10 mouse cellular contexts compared by ENCODE assay signal in the genomic region with DNA sequence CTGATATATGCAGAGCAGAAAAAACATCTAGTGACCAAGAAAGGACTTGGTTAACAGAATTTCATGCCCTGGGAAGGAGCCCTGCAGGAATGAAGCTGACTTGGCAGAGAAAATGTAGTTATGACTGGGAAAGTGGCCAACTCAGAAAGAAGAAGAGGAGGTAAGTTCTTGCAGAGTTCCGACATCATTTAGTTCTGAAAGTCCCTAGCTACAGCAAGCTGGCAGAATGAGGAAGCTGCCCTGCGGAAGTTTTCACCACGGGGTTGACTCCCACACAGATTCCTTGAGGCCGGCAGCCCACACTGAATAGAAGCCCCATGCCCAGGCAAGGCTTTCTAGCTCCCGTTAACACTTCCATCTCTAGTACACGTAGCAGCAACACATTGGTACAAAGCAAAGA. TPM values are rescaled to one million over a fixed set of nuclear protein-coding genes. Genes with fewer than 3 reads are reported as not detected.
DNase-seq lines count a peak whose midpoint lies in the region; ATAC-seq lines count a peak whose summit lies in the region.
"Had no signal": no experiment of that assay in that cellular context is flagged by ENCODE, and none has a peak within 500 bp of the region (broad histone marks: within the 10 kb centered on the region; RNA-seq: fewer than 3 reads in every experiment).

No protein-coding gene starts in this region.

- no peak overlapping the region for H3K4me3 ChIP-seq in neural tube, embryonic 15.5 days (replicated peaks)
- H3K4me3 ChIP-seq: limb, embryonic 12.5 days; stomach, embryonic 15.5 days had no signal

- peaks cover 24% of the 10 kb centered on the region for H3K4me1 ChIP-seq in neural tube, embryonic 15.5 days

- no peaks in the 10 kb centered on the region for H3K27me3 ChIP-seq in neural tube, embryonic 15.5 days (replicated peaks)
- H3K27me3 ChIP-seq: limb, embryonic 12.5 days; stomach, embryonic 15.5 days had no signal

- WGBS in neural tube, embryonic 15.5 days: 77% methylated on average over 6 of the region's 6 CpGs

- no peaks in the 10 kb centered on the region for H3K9me3 ChIP-seq in neural tube, embryonic 15.5 days (replicated peaks)
- H3K9me3 ChIP-seq: limb, embryonic 12.5 days; stomach, embryonic 15.5 days had no signal

- no peak overlapping the region; the same call in 1 of the 2 replicates for H3K4me2 ChIP-seq in neural tube, embryonic 15.5 days
- H3K4me2 ChIP-seq: limb, embryonic 12.5 days; stomach, embryonic 15.5 days had no signal

- no peaks in the 10 kb centered on the region for H3K36me3 ChIP-seq in neural tube, embryonic 15.5 days
- H3K36me3 ChIP-seq: stomach, embryonic 15.5 days had no signal

- H3K27ac ChIP-seq in neural tube, embryonic 15.5 days (replicated peaks): no peak overlapping the region
- H3K27ac ChIP-seq: limb, embryonic 12.5 days; stomach, embryonic 15.5 days had no signal

- peak; percentile 47 for DNase-seq in layer of hippocampus, adult 11-12 months (ENCODE audit: low spot score)
- DNase-seq in layer of hippocampus, adult 9-10 months (ENCODE audit: low spot score): no peak
- peak; percentile 8 to 28 for DNase-seq in adrenal gland, postnatal 36 days
- peak; percentile 36 to 79 for DNase-seq in heart, adult 18-20 months
- DNase-seq in kidney, postnatal 25 days: peak; percentile 24 to 61
- peak; percentile 69 for DNase-seq in lung, postnatal 36 days
- no peak for DNase-seq in embryo, embryonic 10 days (ENCODE audit: low spot score)

- ATAC-seq in neural tube, embryonic 15.5 days (ENCODE audit: low FRiP score): no peak

- no peak overlapping the region for H3K9ac ChIP-seq in neural tube, embryonic 15.5 days (replicated peaks)
- H3K9ac ChIP-seq: limb, embryonic 12.5 days; stomach, embryonic 15.5 days had no signal

RNA-seq across cellular contexts. Expression of a gene that starts 6.3 kb away (rescaled TPM):
- 10 to 100 TPM; 24.3 to 34.5 TPM for total RNA-seq in adrenal gland, postnatal 36 days (2021)
- total RNA-seq in heart, adult 18-20 months (2021): 10 to 100 TPM; 15.5 to 17.7 TPM
- 21.0 and 24.4 TPM in 2 replicates for polyA plus RNA-seq in neural tube, embryonic 15.5 days (2015; fragmentation: Nextera tagmentation; extraction: Ambion mirVana)

Comparison
In these comparisons a context has a peak if more than half of its experiments do, and no peak if none do; other contexts are left out.
1. DNase-seq: peak in layer of hippocampus, adult 11-12 months (single experiment), adrenal gland, postnatal 36 days (2 of 2), heart, adult 18-20 months (2 of 2), kidney, postnatal 25 days (2 of 2) and lung, postnatal 36 days (single experiment); none in layer of hippocampus, adult 9-10 months (single experiment) and embryo, embryonic 10 days (single experiment).